Comparison of ENCODE assay signal across 19 mouse cellular contexts in the genomic region with DNA sequence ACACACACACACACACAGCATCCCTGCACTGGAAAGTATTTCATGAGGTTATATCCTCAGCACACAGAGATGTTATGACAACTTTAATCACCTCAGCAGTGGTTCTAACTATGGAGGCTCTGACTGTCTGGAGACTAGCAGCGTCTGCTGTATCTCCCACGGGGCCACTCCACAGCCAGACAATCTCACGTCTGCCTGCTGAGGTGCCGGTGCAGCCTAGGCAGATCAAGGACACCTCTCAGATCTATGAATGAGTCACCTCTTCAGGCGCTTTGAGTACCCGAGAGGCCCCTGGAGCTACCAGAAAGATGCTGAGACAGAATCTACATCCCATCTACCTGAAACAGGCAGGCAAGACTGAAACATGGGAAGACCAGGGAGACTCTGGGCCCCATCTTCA. TPM values are rescaled to one million over a fixed set of nuclear protein-coding genes. Genes with fewer than 3 reads are reported as not detected.
"Had no signal": no experiment of that assay in that cellular context is flagged by ENCODE, and none has a peak within 500 bp of the region (broad histone marks: within the 10 kb centered on the region; RNA-seq: fewer than 3 reads in every experiment).

No protein-coding gene starts in this region.

- H3K36me3 ChIP-seq: lung, embryonic 15.5 days; midbrain, embryonic 15.5 days had no signal

- H3K4me3 ChIP-seq: lung, embryonic 15.5 days; megakaryocyte, embryonic 14.5 days; midbrain, embryonic 13.5 days; midbrain, embryonic 15.5 days; neural tube, embryonic 12.5 days had no signal

- H3K9ac ChIP-seq: liver, postnatal 0 days; lung, embryonic 15.5 days; midbrain, embryonic 13.5 days; midbrain, embryonic 15.5 days; neural tube, embryonic 12.5 days had no signal

- H3K4me2 ChIP-seq: lung, embryonic 15.5 days; midbrain, embryonic 11.5 days; midbrain, embryonic 13.5 days; midbrain, embryonic 15.5 days; neural tube, embryonic 12.5 days had no signal

- ATAC-seq: liver, postnatal 0 days; lung, postnatal 0 days; midbrain, embryonic 13.5 days; midbrain, embryonic 15.5 days had no signal

- H3K27me3 ChIP-seq: lung, embryonic 15.5 days; midbrain, embryonic 13.5 days; midbrain, embryonic 15.5 days; neural tube, embryonic 12.5 days had no signal

- H3K4me1 ChIP-seq: lung, embryonic 15.5 days; megakaryocyte, embryonic 14.5 days; midbrain, embryonic 13.5 days; neural tube, embryonic 12.5 days had no signal

- DNase-seq: liver, postnatal 0 days; lung, adult 2 months; lung, postnatal 14 days; lung, postnatal 36 days; right cerebral cortex, postnatal 14 days; thymus, adult 2 months; thymus, postnatal 25 days; thymus, postnatal 4 days had no signal

- H3K27ac ChIP-seq: lung, embryonic 15.5 days; macrophage; midbrain, embryonic 13.5 days; midbrain, embryonic 15.5 days; neural tube, embryonic 12.5 days had no signal

- H3K9me3 ChIP-seq: lung, embryonic 15.5 days; midbrain, embryonic 13.5 days; midbrain, embryonic 15.5 days; neural tube, embryonic 12.5 days had no signal

RNA-seq across cellular contexts. Expression of gene Kndc1, which starts 15.9 kb away (rescaled TPM):
- total RNA-seq: megakaryocyte progenitor cell, adult 5-6 weeks; monocyte, adult 5-6 weeks; neutrophil, adult 5-6 weeks had no signal
- polyA plus RNA-seq: liver, postnatal 0 days; macrophage had no signal

RNA-seq across cellular contexts. Expression of gene Adgra1, which starts 44.6 kb away (rescaled TPM):
- total RNA-seq: megakaryocyte progenitor cell, adult 5-6 weeks; monocyte, adult 5-6 weeks; neutrophil, adult 5-6 weeks had no signal
- polyA plus RNA-seq: liver, postnatal 0 days; lung, embryonic 15.5 days; macrophage had no signal
